Mouse (Mus musculus): ENCODE measurements around the gene Hsfy2.

Hsfy2 gene

DNA sequence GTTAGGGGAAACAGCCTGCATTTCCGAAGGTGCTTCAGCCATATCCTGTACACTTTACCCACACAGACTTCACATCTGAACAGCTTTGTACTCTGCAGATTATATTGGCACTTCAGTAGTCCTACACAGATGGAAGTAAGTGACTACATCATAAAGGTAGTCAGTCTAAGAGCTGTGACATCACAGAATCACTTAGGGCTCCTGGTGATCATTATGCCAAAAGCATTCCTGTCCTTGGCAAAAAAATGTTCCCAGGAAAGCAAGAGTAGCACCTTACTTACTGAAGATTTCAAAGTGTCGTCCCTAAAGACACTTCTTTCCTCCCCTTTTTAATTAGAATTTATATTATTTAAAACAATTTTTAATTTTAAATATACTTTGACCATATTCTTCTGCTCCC is at the start of gene Hsfy2:
Gene Hsfy2, minus strand, starts transcription at position 101 of the 400 bp plus-strand sequence.
- in situ Hi-C loops (cut with MseI, MboI), result no loop called here

DNA sequence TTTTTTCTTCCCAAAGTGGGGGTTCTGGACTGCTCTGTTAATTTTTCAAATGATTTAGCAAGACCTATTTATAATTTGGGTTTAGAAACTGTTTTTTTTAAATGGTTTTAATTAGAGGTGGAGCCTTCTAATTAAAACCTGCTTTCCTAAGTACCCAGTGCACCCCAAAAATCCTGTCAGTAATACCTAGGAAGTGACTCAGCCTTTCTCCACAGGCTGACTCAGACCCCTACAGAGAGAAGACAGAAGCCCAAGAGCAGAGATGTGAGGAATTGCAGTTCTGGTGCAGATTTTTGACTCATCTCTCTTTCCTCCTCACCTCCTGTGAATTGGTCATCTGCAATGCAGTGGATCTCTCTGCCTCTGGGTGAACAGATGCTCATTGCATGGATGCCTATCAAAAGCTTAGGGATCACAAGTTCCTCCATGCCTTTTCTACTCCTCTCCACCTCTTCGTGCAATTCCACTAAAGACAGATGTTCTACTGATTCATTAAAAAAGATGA is 47.9 kb upstream of the Hsfy2 start:
- in situ Hi-C loops (cut with MseI, MboI), result no loop called here

DNA sequence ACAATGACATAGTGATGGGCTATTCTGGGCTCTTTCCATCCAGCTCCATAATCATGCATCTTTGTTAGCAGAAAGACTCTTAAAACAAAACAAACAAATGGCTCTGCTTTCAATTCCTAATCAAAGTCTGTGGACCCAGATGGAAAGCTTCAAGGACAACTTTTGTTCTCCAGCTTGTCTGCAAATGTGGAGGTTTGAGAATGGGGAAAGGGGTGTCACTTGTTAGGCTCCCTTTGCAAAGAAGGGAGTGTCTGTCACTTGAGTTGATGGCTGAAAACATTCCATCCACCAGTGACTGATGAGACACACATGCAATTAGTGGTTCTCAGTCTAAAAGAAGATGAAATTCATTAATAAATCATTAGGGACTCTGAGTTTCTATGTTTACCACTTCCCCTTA is 47.3 kb upstream of the Hsfy2 start:
- in situ Hi-C loops (cut with MseI, MboI), result no loop called here

- in situ Hi-C loops (cut with MseI, MboI), result no loop called here
Measured at GRCm38 (mm10) chr1:56681258-56681657, 44.0 kb upstream of the Hsfy2 start.

DNA sequence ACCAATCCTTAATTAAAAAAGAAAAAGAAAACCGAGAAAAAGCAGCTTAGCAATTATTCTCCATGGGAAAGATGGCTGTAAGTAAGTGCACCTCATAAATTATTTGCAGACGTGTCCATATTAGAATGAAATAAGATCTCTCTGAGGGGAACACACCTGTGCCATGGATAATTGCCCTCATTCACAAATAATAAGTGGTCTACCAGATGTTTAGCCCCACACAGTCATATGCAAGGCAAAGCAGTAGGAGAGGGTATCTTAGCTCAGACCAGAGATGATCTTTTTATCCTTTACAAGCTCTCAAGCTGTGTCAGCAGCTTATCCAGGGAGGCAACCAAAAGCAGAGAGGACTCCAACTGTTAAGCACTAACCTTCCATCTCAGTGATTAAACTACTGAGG is 38.0 kb upstream of the Hsfy2 start:
- in situ Hi-C loops (cut with MseI, MboI), result no loop called here

GRCm38 (mm10) chr1:56674601-56675000 is 37.4 kb upstream of the Hsfy2 start:
- in situ Hi-C loops (cut with MseI, MboI), result no loop called here

DNA sequence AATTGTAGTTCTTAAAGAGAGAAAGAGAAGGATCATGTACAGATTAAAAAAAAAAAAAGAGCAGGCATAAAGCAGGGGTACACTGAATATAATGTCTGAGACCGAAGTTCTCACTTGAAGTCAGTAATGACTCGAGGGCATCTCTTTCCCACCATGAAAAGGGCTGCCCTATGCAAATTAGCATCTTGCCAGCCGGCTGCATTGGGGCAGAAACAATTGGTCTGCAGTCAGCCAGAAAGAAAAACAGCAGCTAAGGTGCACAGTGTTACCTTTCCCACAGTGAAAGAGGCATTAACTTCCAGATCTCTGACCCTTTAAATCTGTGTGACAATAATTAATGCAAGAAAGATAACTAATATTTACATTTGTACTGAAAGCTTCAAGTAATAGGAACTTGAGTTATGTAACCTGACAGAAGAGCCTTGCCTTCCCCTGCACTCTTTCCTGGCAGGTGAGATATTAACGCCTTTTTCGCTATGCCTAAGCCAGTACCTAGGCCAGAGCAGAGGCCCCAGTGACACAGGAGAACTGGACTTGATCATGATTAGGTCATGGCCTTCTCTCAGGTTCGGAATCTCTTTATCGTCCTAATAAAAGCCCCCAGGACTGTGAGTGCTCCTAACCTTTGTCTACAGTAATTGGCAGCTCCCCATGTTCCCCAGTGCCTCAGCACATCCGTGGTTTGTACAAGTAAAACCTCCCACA is 34.2 kb upstream of the Hsfy2 start:
- in situ Hi-C loops (cut with MseI, MboI), result no loop called here

DNA sequence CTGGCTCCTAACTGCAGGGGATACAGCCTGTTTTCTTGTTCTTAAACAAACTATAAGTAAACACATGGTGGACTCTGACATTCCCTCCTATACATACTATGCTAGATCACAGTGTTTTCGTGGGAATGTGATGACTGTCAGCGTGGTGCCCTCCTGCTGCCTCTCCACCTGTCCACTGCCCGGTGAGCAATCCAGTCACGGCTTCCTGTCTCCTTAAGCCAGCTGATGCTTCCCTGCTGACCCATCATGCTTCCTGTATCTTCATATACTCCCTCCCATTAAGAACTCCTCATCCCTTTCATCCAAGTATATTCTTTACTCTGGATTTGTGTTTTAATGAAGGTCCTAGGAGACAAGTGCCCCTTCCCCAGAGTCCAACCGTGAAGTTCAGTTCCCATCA is 33.3 kb upstream of the Hsfy2 start:
- in situ Hi-C loops (cut with MseI, MboI), result no loop called here

DNA sequence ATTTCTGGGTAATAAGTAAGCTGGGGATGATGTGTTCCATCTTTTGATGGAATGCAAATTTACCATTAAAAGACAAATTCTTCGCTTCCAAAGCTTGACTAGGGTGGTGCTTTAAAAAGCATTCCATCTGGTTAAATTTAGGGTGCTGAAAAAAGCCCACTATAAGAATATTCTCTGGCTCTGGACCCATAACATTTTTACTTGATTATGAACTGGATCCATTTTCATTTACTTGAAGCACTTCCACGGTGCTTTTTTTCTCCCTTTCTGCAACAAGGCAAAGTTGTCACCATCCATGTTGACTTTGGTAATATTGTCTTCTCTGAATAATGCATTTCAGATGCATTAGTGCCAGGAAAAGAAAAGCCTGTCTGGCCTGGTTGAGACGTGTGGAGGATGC is 27.4 kb upstream of the Hsfy2 start:
- in situ Hi-C loops (cut with MseI, MboI), result no loop called here

DNA sequence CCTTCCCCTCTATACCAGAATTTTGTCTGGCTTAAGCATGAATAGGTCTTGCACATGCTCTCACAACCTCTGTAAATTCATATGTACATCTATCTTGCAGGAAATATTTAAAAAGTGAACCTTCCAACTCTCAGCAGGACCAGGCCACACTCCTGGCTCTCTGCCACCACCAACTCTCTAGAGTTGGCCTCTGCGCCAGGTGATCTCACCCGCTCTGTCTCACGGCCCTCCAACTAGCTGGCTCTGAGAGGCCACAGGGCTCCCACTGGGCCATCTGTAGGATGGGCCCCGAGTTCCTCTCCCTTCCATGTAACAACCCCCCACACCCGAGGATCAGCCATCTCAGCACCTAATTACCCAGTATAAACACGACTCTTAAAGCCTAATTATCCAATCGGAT is 10.4 kb downstream of the Hsfy2 start:
- in situ Hi-C loops (cut with MseI, MboI), result no loop called here

DNA sequence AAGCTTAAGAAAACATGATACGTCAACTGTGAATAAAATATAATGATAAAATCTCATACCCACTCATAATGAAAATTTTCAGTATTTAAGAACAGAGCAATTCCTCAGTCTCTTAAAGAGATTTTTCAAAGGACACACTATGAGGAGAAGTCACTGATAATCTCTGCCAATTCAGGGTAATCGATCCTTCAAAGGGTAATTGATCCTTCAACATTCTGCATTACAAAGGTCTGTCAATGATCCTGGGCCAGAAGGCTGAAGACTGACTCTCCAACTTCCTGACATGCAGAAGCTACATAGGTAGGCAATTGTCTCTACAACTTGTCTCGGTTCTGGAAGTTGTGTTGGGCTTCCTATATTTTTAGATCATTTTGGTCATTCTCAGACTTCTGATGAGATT is 12.9 kb downstream of the Hsfy2 start:
- in situ Hi-C loops (cut with MseI, MboI), result no loop called here

GRCm38 (mm10) chr1:56612384-56612783 is 24.9 kb downstream of the Hsfy2 start:
- in situ Hi-C loops (cut with MseI, MboI), result no loop called here

Data from mouse trophoblast stem cell (cell line).